Mouse (Mus musculus) stomach, postnatal 0 days (tissue): ENCODE data around the gene Brd7. TPM values are rescaled to one million over a fixed set of nuclear protein-coding genes. Genes with fewer than 3 reads are reported as not detected.
A peak's percentile ranks its signal among the peaks of the same experiment; 100 is the strongest.

ENCODE experiments used
- ATAC-seq: fragments of 200-750 bp; cut with Nextera tagmentation; 2 replicates; pipeline ENCODE4 v1.8.0; 2017; ENCODE audit not compliant: low FRiP score, low TSS enrichment
- DNase-seq: peaks from one replicate; pipeline ENCODE4 v3.0.0-alpha.2; 2016; ENCODE audit warnings: low spot score
- H3K27ac ChIP-seq: fragments of 300-500 bp; sonication (generic); replicated peaks from 2 replicates; pipeline ENCODE4 v1.5.1; 2014; ENCODE audit warnings: mild to moderate bottlenecking, control low read depth
- H3K27me3 ChIP-seq: fragments of 300-500 bp; sonication (generic); 2 replicates; pipeline ENCODE4 v1.6.1; 2014; ENCODE audit warnings: low read length; ENCODE audit not compliant: control insufficient read depth, insufficient read depth
- H3K36me3 ChIP-seq: fragments of 300-500 bp; sonication (generic); 2 replicates; pipeline ENCODE4 v1.6.1; 2014; ENCODE audit warnings: low read length, mixed read lengths; ENCODE audit not compliant: control insufficient read depth, insufficient read depth
- H3K4me1 ChIP-seq: fragments of 300-500 bp; sonication (generic); replicated peaks from 2 replicates; pipeline ENCODE4 v1.6.1; 2014; ENCODE audit warnings: antibody characterized with exemption; ENCODE audit not compliant: control insufficient read depth, insufficient read depth
- H3K4me2 ChIP-seq: fragments of 300-500 bp; sonication (generic); replicated peaks from 2 replicates; pipeline ENCODE4 v1.6.1; 2014; ENCODE audit warnings: low read depth, mild to moderate bottlenecking, control low read depth, moderate library complexity
- H3K4me3 ChIP-seq: fragments of 300-500 bp; sonication (generic); 2 replicates; pipeline ENCODE4 v1.5.1; 2014; ENCODE audit warnings: low read depth, low read length, control low read depth
- H3K9ac ChIP-seq: fragments of 300-500 bp; sonication (generic); 2 replicates; pipeline ENCODE4 v1.6.1; 2014; ENCODE audit warnings: mild to moderate bottlenecking, low read length, control low read depth, mixed read lengths
- H3K9me3 ChIP-seq: fragments of 300-500 bp; sonication (generic); 2 replicates; pipeline ENCODE4 v1.6.1; 2016; ENCODE audit warnings: low read length; ENCODE audit not compliant: control insufficient read depth
- CTCF ChIP-seq: IDR thresholded peaks from 2 replicates; pipeline ENCODE4 v1.5.1; 2016; ENCODE audit warnings: antibody characterized with exemption, low read depth, mild to moderate bottlenecking, moderate library complexity
- EP300 ChIP-seq: optimal IDR thresholded peaks from 2 replicates; pipeline ENCODE3; 2016; ENCODE audit warnings: antibody characterized with exemption
- WGBS: fragments of 180-500 bp; shearing (Covaris S2); extraction: QIAGEN DNeasy Blood & Tissue Kit; methylation state at CpG from one replicate; pipeline ENCODE4 v1.1.7; 2014; 5-methylcytosine and 5-hydroxymethylcytosine counted together
- polyA plus RNA-seq: library from polyadenylated mRNA; unstranded; fragments of >200 nt; fragmentation: Nextera tagmentation; extraction: Ambion mirVana; gene quantifications from 2 replicates; pipeline ENCODE4 v1.2.1, GENCODE M21; 2015

Brd7 gene
- polyA plus RNA-seq, 1 experiment from 2014 or later: 42.5 TPM

DNA sequence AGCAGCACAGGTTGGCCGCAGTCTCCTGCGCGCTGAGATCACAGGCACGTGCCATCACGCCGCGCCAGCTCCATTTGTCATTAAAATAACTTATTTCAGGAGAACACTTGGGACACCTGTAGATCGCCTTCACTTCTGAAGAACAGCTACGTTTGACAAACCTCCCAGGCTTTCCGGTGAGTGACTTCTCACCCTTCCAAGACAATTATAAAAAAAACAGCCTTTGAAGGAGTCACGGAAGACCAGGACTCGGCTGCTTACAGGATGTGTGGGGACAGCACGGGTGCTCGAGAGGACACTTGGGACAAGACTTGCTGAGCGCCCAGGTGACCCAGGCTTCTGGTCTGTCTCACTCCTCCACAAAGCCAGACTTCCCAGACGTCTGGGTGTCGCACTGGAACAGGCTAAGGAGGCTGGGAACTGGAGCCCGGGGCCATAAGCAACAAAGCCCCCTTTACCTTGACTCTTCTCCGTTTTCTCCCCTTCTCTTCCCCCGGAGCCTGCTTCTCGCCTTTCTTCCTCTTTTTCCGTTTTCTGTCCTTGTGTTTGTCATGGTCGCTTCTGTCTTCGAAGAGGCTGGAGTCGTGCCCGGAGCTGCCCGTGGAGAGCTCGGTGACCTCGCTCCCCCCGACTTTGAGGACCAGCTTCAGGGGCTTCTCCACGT is 818 bp downstream of the Brd7 start:
- Histone ChIP-seq H3K36me3 (peaks cover 2% of the 10 kb centered on the region; the same call in 1 of the 2 replicates), H3K4me3 (peak overlapping the region; percentile 97), H3K9ac (peak overlapping the region; percentile 97), H3K9me3 (no peaks in the 10 kb centered on the region), H3K27ac (peak overlapping the region; percentile 91), H3K4me1 (no peaks in the 10 kb centered on the region), H3K4me2 (peak overlapping the region; percentile 88), H3K27me3 (no peaks in the 10 kb centered on the region)
- no peak for TF ChIP-seq EP300
- TF ChIP-seq CTCF: no peak
- WGBS: under 1% methylated on average over 29 of the region's 31 CpGs
- DNase-seq (peak; percentile 31), ATAC-seq (no peak)

DNA sequence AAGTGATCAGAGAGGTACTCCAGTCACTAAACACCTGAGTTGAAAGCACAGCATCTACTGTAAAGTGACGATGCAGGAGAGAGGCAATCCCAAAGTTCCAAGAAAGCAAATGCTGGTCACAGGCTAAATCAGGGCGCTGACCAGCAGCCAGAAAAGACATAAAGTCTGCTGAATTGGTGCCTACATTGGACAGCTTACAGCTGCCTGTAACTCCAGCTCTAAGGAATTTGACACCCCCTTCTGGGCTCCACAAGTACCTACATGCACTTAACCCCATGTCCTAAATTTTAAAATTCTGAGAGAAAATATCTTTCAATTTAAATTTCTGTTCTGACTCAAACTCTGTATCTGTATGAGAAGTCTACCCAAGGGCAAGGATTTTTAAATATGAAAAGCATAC is 2.0 kb downstream of the Brd7 start:
- H3K4me3 ChIP-seq: peak overlapping the region; percentile 97; the same call in 1 of the 2 replicates
- peak overlapping the region; percentile 88 for H3K4me2 ChIP-seq
- no peaks in the 10 kb centered on the region for H3K27me3 ChIP-seq
- TF ChIP-seq CTCF (peak; percentile 55), EP300 (no peak)
- DNase-seq (no peak), ATAC-seq (no peak)
- H3K9ac ChIP-seq: no peak overlapping the region
- no peaks in the 10 kb centered on the region for H3K4me1 ChIP-seq
- H3K9me3 ChIP-seq: no peaks in the 10 kb centered on the region
- WGBS: 60% methylated on average over 2 of the region's 2 CpGs
- H3K27ac ChIP-seq: no peak overlapping the region
- H3K36me3 ChIP-seq: peaks cover 7% of the 10 kb centered on the region

GRCm38 (mm10) chr8:88357946-88358345 is 4.0 kb downstream of the Brd7 start:
- DNase-seq: no peak
- Histone ChIP-seq H3K9ac (no peak overlapping the region), H3K36me3 (peaks cover 19% of the 10 kb centered on the region), H3K4me2 (no peak overlapping the region), H3K27me3 (no peaks in the 10 kb centered on the region), H3K9me3 (no peaks in the 10 kb centered on the region), H3K4me1 (no peaks in the 10 kb centered on the region), H3K27ac (no peak overlapping the region), H3K4me3 (no peak overlapping the region)
- 72% methylated on average over 5 of the region's 5 CpGs for WGBS
- no peak for ATAC-seq
- TF ChIP-seq EP300 (no peak), CTCF (peak; percentile 70)

DNA sequence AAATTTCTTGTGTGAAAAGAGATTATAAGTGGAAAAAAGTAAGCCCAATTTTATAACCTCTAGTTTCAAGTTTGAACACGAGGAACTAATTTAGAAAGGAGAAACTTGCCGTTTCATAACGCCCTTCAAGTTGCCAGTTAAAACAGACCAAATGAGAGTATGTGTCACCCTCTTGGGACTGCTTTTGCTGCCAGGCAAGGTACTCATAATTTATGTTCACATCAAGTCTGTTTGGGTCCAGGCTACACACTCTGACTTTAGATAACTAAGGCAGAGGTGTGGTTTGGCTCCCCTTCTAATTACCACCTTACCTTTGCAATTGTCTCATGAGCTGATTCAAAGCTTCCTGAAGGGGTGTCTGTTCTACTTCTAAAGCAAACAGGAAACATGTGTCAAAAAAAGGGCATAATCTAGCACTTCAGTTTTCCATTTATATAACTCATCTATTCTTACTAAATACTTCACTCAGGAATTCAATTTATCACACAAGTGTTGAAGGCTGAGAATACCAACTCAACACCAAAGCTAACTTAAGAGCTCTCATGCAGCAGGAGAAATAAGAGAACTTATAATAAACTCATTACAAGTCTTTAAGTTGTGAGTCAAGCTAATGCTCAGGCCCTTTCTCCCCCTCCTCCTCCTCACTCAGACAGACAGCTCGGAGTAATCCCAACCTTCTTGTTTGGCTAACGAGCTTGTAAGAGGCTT is 4.6 kb downstream of the Brd7 start:
- H3K9ac ChIP-seq: no peak overlapping the region
- TF ChIP-seq EP300 (no peak), CTCF (no peak)
- no peak for ATAC-seq

DNA sequence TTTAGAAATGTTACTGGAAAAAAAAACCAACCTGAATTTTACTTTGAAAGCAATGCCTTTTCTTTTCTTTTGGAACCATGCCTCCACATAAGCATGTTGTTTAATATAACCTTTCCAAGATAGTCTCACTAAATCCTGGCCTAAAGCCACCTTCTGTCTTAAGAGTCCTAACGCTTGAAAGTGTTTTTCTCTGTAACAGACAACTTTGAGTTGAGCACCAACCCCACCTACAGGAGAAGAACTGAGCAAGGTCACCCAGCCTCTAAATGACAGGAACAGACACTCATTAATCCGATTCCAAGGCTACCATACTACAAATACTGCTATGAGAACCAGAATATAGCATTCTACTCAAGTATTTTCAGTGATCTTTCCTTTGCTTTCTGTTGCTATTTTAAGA is 12.9 kb downstream of the Brd7 start:
- Histone ChIP-seq H3K4me3 (no peak overlapping the region), H3K9me3 (no peaks in the 10 kb centered on the region), H3K4me2 (no peak overlapping the region), H3K9ac (no peak overlapping the region), H3K27me3 (no peaks in the 10 kb centered on the region), H3K4me1 (no peaks in the 10 kb centered on the region), H3K27ac (peak overlapping the region; percentile 45; the same call in 1 of the 2 replicates), H3K36me3 (peaks cover 39% of the 10 kb centered on the region)
- no peak for ATAC-seq
- TF ChIP-seq EP300 (no peak), CTCF (peak; percentile 59)
- no peak for DNase-seq
- WGBS: 48% methylated on average over 2 of the region's 2 CpGs

More for the DNA sequence above, 4.6 kb downstream of the Brd7 start:
- Histone ChIP-seq H3K9me3 (no peaks in the 10 kb centered on the region), H3K4me3 (no peak overlapping the region), H3K27me3 (no peaks in the 10 kb centered on the region), H3K27ac (no peak overlapping the region), H3K36me3 (peaks cover 19% of the 10 kb centered on the region), H3K4me2 (no peak overlapping the region), H3K4me1 (no peaks in the 10 kb centered on the region)
- DNase-seq: no peak
- 57% methylated on average over 5 of the region's 5 CpGs for WGBS

- WGBS: 76% methylated on average over 4 of the region's 4 CpGs
- Histone ChIP-seq H3K9me3 (no peaks in the 10 kb centered on the region), H3K27me3 (no peaks in the 10 kb centered on the region), H3K4me3 (no peak overlapping the region), H3K4me2 (no peak overlapping the region), H3K27ac (no peak overlapping the region), H3K4me1 (no peaks in the 10 kb centered on the region), H3K9ac (no peak overlapping the region), H3K36me3 (peaks cover 21% of the 10 kb centered on the region)
- DNase-seq: no peak
- no peak for TF ChIP-seq CTCF
- TF ChIP-seq EP300: no peak
- ATAC-seq: no peak
These were observed 20.0 kb downstream of the Brd7 start for GRCm38 (mm10) chr8:88342026-88342425.
